Mouse (Mus musculus) frontal cortex, adult (tissue): ENCODE measurements around the gene Pdzd2.

Experiments used
- ATAC-seq: cut with Nextera tagmentation; 2 replicates; pipeline ENCODE4 v1.9.2; 2017; ENCODE audit warnings: mild to moderate bottlenecking, moderate library complexity, mixed read lengths; ENCODE audit not compliant: low TSS enrichment

The Pdzd2 gene

GRCm38 (mm10) chr15:12533254-12533653, 206.5 kb downstream of the Pdzd2 start:
- no peak for ATAC-seq

GRCm38 (mm10) chr15:12532568-12532967, 207.2 kb downstream of the Pdzd2 start:
- no peak for ATAC-seq

GRCm38 (mm10) chr15:12522810-12523209, 216.9 kb downstream of the Pdzd2 start:
- ATAC-seq, result no peak

GRCm38 (mm10) chr15:12520292-12520691, 219.4 kb downstream of the Pdzd2 start:
- no peak for ATAC-seq

GRCm38 (mm10) chr15:12518370-12518973, 221.3 kb downstream of the Pdzd2 start:
- ATAC-seq, result peak; percentile 39

- no peak for ATAC-seq
Observed at GRCm38 (mm10) chr15:12517314-12517813, 222.4 kb downstream of the Pdzd2 start.

GRCm38 (mm10) chr15:12515272-12515844, 224.4 kb downstream of the Pdzd2 start:
- no peak for ATAC-seq

GRCm38 (mm10) chr15:12513526-12513925, 226.2 kb downstream of the Pdzd2 start:
- no peak for ATAC-seq

GRCm38 (mm10) chr15:12508765-12509377, 230.9 kb downstream of the Pdzd2 start:
- no peak for ATAC-seq

- ATAC-seq, result no peak
Observed at GRCm38 (mm10) chr15:12507523-12507922, 232.2 kb downstream of the Pdzd2 start.

GRCm38 (mm10) chr15:12506514-12506913, 233.2 kb downstream of the Pdzd2 start:
- peak; percentile 82 for ATAC-seq

- ATAC-seq, result no peak
Observed at GRCm38 (mm10) chr15:12506085-12506484, 233.6 kb downstream of the Pdzd2 start.

GRCm38 (mm10) chr15:12505556-12505955, 234.2 kb downstream of the Pdzd2 start:
- ATAC-seq, result no peak

- ATAC-seq, result no peak
Observed at GRCm38 (mm10) chr15:12503907-12504306, 235.8 kb downstream of the Pdzd2 start.

GRCm38 (mm10) chr15:12501924-12502548, 237.7 kb downstream of the Pdzd2 start:
- no peak for ATAC-seq

GRCm38 (mm10) chr15:12500674-12501073, 239.1 kb downstream of the Pdzd2 start:
- no peak for ATAC-seq

GRCm38 (mm10) chr15:12494084-12494483, 245.6 kb downstream of the Pdzd2 start:
- no peak for ATAC-seq

GRCm38 (mm10) chr15:12493258-12493657, 246.5 kb downstream of the Pdzd2 start:
- no peak for ATAC-seq

GRCm38 (mm10) chr15:12490969-12491368, 248.8 kb downstream of the Pdzd2 start:
- peak; percentile 74 for ATAC-seq

- peak; percentile 5; the same call in 1 of the 2 replicates for ATAC-seq
Observed at GRCm38 (mm10) chr15:12490527-12490926, 249.2 kb downstream of the Pdzd2 start.

GRCm38 (mm10) chr15:12488316-12488715, 251.4 kb downstream of the Pdzd2 start:
- no peak for ATAC-seq

- ATAC-seq, result 0 out of 2 replicates have a peak, but pooled peaks have one; percentile 13
Observed at GRCm38 (mm10) chr15:12481261-12481660, 258.5 kb downstream of the Pdzd2 start.

- ATAC-seq, result no peak
Observed at GRCm38 (mm10) chr15:12480369-12480768, 259.4 kb downstream of the Pdzd2 start.
